Mouse (Mus musculus): ENCODE results near the gene Gnl2.

DNA sequence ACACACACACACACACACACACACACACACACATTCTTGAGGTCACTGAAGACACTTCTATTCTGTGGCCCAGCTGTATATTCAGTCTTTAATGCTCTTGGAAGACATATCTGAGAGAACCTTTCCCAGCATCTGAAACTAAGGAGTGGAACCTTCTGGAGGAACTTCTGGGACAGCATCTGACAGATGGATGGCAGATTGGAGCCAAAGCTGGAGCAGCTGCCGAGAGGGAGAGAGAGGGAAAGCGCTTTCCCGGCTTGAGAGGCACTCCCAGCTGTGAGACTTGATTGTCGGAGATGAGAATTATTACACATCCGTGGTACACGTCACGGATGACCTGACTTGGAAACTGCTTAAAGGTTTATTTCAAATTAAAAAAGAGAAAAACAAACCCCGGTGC lies 7.7 kb upstream of the Gnl2 start:
- TF ChIP-seq CTCF (IDR thresholded peaks at IDR 0.05) (no peak), EP300 (IDR thresholded peaks at IDR 0.05) (no peak)
